Mouse (Mus musculus) MEL (cell line): ENCODE results near the gene Jup. TPM values are rescaled to one million over a fixed set of nuclear protein-coding genes. Genes with fewer than 3 reads are reported as not detected.

Experiments used
- DNase-seq: peaks from one replicate; pipeline ENCODE4 v3.0.0; 2011; ENCODE audit warnings: low read depth, low spot score
- H3K27ac ChIP-seq: 2 replicates; pipeline ENCODE4 v1.5.1; 2012; ENCODE audit warnings: low read depth, mild to moderate bottlenecking, control low read depth, low read length, moderate library complexity; ENCODE audit not compliant: control insufficient read depth
- H3K27me3 ChIP-seq, 2 experiments: fragments of 150-350 bp in 1 of 2; sonication (generic) in 1 of 2; 2 replicates each; pipeline ENCODE4 v1.6.1; 2012; ENCODE audit warnings: low read length in 2 of 2, mild to moderate bottlenecking in 2 of 2, improper control_type of control experiment in 1 of 2, moderate library complexity in 1 of 2; ENCODE audit not compliant: insufficient read depth in 2 of 2, control insufficient read depth in 1 of 2
- H3K36me3 ChIP-seq, 2 experiments: 2 replicates each; pipeline ENCODE4 v1.6.1; 2012 to 2014; ENCODE audit warnings: low read length in 2 of 2, improper control_type of control experiment in 1 of 2, inconsistent platforms in 1 of 2, mild to moderate bottlenecking in 1 of 2; ENCODE audit not compliant: insufficient read depth in 2 of 2, control insufficient read depth in 1 of 2
- H3K4me1 ChIP-seq, 2 experiments: fragments of 150-350 bp in 1 of 2; sonication (generic) in 1 of 2; 2 replicates each; pipeline ENCODE4 v1.6.1; 2012; ENCODE audit warnings: low read length in 2 of 2, improper control_type of control experiment in 1 of 2, mild to moderate bottlenecking in 1 of 2; ENCODE audit not compliant: insufficient read depth in 2 of 2, control insufficient read depth in 1 of 2
- H3K4me3 ChIP-seq, 2 experiments: fragments of 150-350 bp in 1 of 2; sonication (generic) in 1 of 2; 2 replicates each; pipeline ENCODE4 v1.5.1; 2012; ENCODE audit warnings: low read depth in 2 of 2, low read length in 2 of 2, mild to moderate bottlenecking in 2 of 2, moderate library complexity in 2 of 2, control low read depth in 1 of 2, improper control_type of control experiment in 1 of 2; ENCODE audit not compliant: control insufficient read depth in 1 of 2, insufficient read depth in 1 of 2
- H3K79me2 ChIP-seq: 2 replicates; pipeline ENCODE4 v1.6.1; 2012; ENCODE audit warnings: mild to moderate bottlenecking, low read length, moderate library complexity; ENCODE audit not compliant: control insufficient read depth, poor library complexity, insufficient read depth
- H3K9ac ChIP-seq: 2 replicates; pipeline ENCODE4 v1.6.1; 2012; ENCODE audit warnings: low read depth, mild to moderate bottlenecking, control low read depth, low read length, moderate library complexity; ENCODE audit not compliant: control insufficient read depth, poor library complexity, severe bottlenecking
- H3K9me3 ChIP-seq: fragments of 150-350 bp; sonication (generic); replicated peaks from 2 replicates; pipeline ENCODE4 v1.6.1; 2012; ENCODE audit warnings: mild to moderate bottlenecking, low read length, improper control_type of control experiment, moderate library complexity; ENCODE audit not compliant: insufficient read depth
- CHD1 ChIP-seq: IDR thresholded peaks from 2 replicates; pipeline ENCODE4 v1.6.1; 2012; ENCODE audit warnings: low read depth, mild to moderate bottlenecking, inconsistent platforms, low read length, improper control_type of control experiment
- CHD2 ChIP-seq: IDR thresholded peaks from 2 replicates; pipeline ENCODE4 v1.6.1; 2011; ENCODE audit warnings: low read length, improper control_type of control experiment
- ELF1 ChIP-seq: IDR thresholded peaks from 2 replicates; pipeline ENCODE4 v1.6.1; 2014; ENCODE audit warnings: low read depth, mild to moderate bottlenecking, inconsistent platforms, low read length, improper control_type of control experiment, moderate library complexity
- EP300 ChIP-seq, 2 experiments: IDR thresholded peaks; 2 replicates each; pipeline ENCODE4 v1.6.1; 2011; ENCODE audit warnings: improper control_type of control experiment in 2 of 2, low read length in 2 of 2, low read depth in 1 of 2, mild to moderate bottlenecking in 1 of 2
- ETS1 ChIP-seq: IDR thresholded peaks from 2 replicates; pipeline ENCODE4 v1.6.1; 2012; ENCODE audit warnings: low read depth, mild to moderate bottlenecking, inconsistent platforms, low read length, improper control_type of control experiment, moderate library complexity
- GATA1 ChIP-seq: IDR thresholded peaks from 2 replicates; pipeline ENCODE4 v1.6.1; 2011; ENCODE audit warnings: low read depth, low read length, improper control_type of control experiment
- HCFC1 ChIP-seq: IDR thresholded peaks from 2 replicates; pipeline ENCODE4 v1.6.1; 2012; ENCODE audit warnings: low read depth, mild to moderate bottlenecking, inconsistent platforms, low read length, improper control_type of control experiment, moderate library complexity
- KAT2A ChIP-seq: conservative IDR thresholded peaks from 2 replicates; pipeline ENCODE4 v1.6.1; 2012; ENCODE audit warnings: low read depth, low read length, improper control_type of control experiment, inconsistent platforms
- MAFK ChIP-seq: IDR thresholded peaks from 2 replicates; pipeline ENCODE4 v1.6.1; 2011; ENCODE audit warnings: low read depth, mild to moderate bottlenecking, low read length, improper control_type of control experiment, borderline replicate concordance
- MAX ChIP-seq: IDR thresholded peaks from 2 replicates; pipeline ENCODE4 v1.6.1; 2011; ENCODE audit warnings: low read length, improper control_type of control experiment
- MAZ ChIP-seq: IDR thresholded peaks from 2 replicates; pipeline ENCODE4 v1.6.1; 2012; ENCODE audit warnings: low read depth, mild to moderate bottlenecking, inconsistent platforms, low read length, improper control_type of control experiment
- MXI1 ChIP-seq: IDR thresholded peaks from 2 replicates; pipeline ENCODE4 v1.6.1; 2011; ENCODE audit warnings: mild to moderate bottlenecking, low read depth, low read length, improper control_type of control experiment
- MYB ChIP-seq: IDR thresholded peaks from 2 replicates; pipeline ENCODE4 v1.6.1; 2011; ENCODE audit warnings: mild to moderate bottlenecking, low read depth, low read length, improper control_type of control experiment
- MYC ChIP-seq: IDR thresholded peaks from 2 replicates; pipeline ENCODE4 v1.6.1; 2011; ENCODE audit warnings: low read depth, mild to moderate bottlenecking, low read length, improper control_type of control experiment, moderate library complexity
- NELFE ChIP-seq: IDR thresholded peaks from 2 replicates; pipeline ENCODE4 v1.6.1; 2011; ENCODE audit warnings: low read depth, low read length, improper control_type of control experiment
- NRF1 ChIP-seq: IDR thresholded peaks from 2 replicates; pipeline ENCODE4 v1.6.1; 2014; ENCODE audit warnings: low read depth, mild to moderate bottlenecking, inconsistent platforms, low read length, improper control_type of control experiment, moderate library complexity; ENCODE audit not compliant: poor library complexity, insufficient read depth, severe bottlenecking
- POLR2A ChIP-seq, 2 experiments: IDR thresholded peaks; 2 replicates each; pipeline ENCODE4 v1.6.1; 2011 to 2012; ENCODE audit warnings: low read length in 2 of 2, mild to moderate bottlenecking in 2 of 2, control low read depth in 1 of 2, improper control_type of control experiment in 1 of 2, low read depth in 1 of 2, moderate library complexity in 1 of 2; ENCODE audit not compliant: control insufficient read depth in 1 of 2, insufficient read depth in 1 of 2, poor library complexity in 1 of 2
- POLR2AphosphoS5 ChIP-seq: IDR thresholded peaks from 2 replicates; pipeline ENCODE4 v1.6.1; 2012; ENCODE audit warnings: low read depth, borderline replicate concordance, mild to moderate bottlenecking, inconsistent platforms, low read length, moderate library complexity, mixed read lengths
- RCOR1 ChIP-seq: IDR thresholded peaks from 2 replicates; pipeline ENCODE4 v1.6.1; 2012; ENCODE audit warnings: low read depth, mild to moderate bottlenecking, inconsistent platforms, low read length, improper control_type of control experiment
- TAL1 ChIP-seq: IDR thresholded peaks from 2 replicates; pipeline ENCODE4 v1.6.1; 2012; ENCODE audit warnings: mild to moderate bottlenecking, inconsistent platforms, low read length, moderate library complexity, mixed read lengths
- TBP ChIP-seq: IDR thresholded peaks from 2 replicates; pipeline ENCODE4 v1.8.0; 2011; ENCODE audit warnings: low read depth, low read length, improper control_type of control experiment
- TCF12 ChIP-seq: IDR thresholded peaks from 2 replicates; pipeline ENCODE4 v1.6.1; 2014; ENCODE audit warnings: low read depth, mild to moderate bottlenecking, inconsistent platforms, low read length, improper control_type of control experiment, moderate library complexity
- USF1 ChIP-seq: IDR thresholded peaks from 2 replicates; pipeline ENCODE4 v1.6.1; 2014; ENCODE audit warnings: low read depth, mild to moderate bottlenecking, inconsistent platforms, low read length, improper control_type of control experiment, moderate library complexity
- USF2 ChIP-seq, 2 experiments: IDR thresholded peaks; 2 replicates each; pipeline ENCODE4 v1.6.1; 2011 to 2012; ENCODE audit warnings: improper control_type of control experiment in 2 of 2, low read length in 2 of 2, borderline replicate concordance in 1 of 2, inconsistent platforms in 1 of 2, low read depth in 1 of 2, mild to moderate bottlenecking in 1 of 2; ENCODE audit not compliant: insufficient read depth in 1 of 2
- ZC3H11A ChIP-seq: IDR thresholded peaks from 2 replicates; pipeline ENCODE4 v1.6.1; 2012; ENCODE audit warnings: low read depth, mild to moderate bottlenecking, inconsistent platforms, low read length, improper control_type of control experiment
- ZMIZ1 ChIP-seq: IDR thresholded peaks from 2 replicates; pipeline ENCODE4 v1.6.1; 2012; ENCODE audit warnings: low read depth, mild to moderate bottlenecking, inconsistent platforms, low read length, improper control_type of control experiment, moderate library complexity
- ZNF384 ChIP-seq: IDR thresholded peaks from 2 replicates; pipeline ENCODE4 v1.6.1; 2012; ENCODE audit warnings: low read depth, mild to moderate bottlenecking, inconsistent platforms, low read length, improper control_type of control experiment
- polyA plus RNA-seq, 2 experiments: library from polyadenylated mRNA; stranded (reverse) in 1 of 2; unstranded in 1 of 2; fragments of >175 nt in 1 of 2; fragments of >200 nt in 1 of 2; gene quantifications; 2 replicates each; pipeline versions ENCODE4 v1.2.1 to v1.2.4; 2012; ENCODE audit warnings: low replicate concordance in 2 of 2, low read depth in 1 of 2; ENCODE audit not compliant: insufficient read length in 2 of 2, insufficient read depth in 1 of 2, missing spikeins in 1 of 2
- total RNA-seq: library from RNA; depleted of rRNA; stranded (reverse); fragments of 300-350 nt; gene quantifications from 2 replicates; pipeline ENCODE4 v1.2.3, GENCODE M21; 2012

The Jup gene
- total and polyA plus RNA-seq, 3 experiments: 1.0 to 8.5 TPM; not detected in 1

DNA sequence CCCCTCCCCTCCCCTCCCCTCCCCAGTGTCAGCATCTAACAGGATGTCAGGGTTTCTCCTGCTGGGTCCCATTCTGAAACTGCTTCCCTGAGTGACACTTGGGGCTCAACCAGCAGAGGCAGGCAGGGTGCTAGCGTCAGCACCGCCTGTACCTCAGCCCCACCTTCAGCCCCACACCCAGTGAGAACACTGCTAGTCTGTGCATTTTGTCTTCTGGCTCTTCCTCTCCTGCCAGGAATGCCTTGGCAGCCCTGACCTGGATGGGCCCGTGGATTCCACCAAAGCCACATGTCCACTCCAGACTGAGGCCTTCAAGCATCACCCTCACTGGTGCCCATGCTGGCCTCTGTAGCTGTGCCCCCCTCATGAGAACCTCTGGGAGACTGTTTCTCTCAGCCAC lies 12.1 kb upstream of the Jup start (continued):
- no peak for TF ChIP-seq USF1
- no peak for TF ChIP-seq GATA1

DNA sequence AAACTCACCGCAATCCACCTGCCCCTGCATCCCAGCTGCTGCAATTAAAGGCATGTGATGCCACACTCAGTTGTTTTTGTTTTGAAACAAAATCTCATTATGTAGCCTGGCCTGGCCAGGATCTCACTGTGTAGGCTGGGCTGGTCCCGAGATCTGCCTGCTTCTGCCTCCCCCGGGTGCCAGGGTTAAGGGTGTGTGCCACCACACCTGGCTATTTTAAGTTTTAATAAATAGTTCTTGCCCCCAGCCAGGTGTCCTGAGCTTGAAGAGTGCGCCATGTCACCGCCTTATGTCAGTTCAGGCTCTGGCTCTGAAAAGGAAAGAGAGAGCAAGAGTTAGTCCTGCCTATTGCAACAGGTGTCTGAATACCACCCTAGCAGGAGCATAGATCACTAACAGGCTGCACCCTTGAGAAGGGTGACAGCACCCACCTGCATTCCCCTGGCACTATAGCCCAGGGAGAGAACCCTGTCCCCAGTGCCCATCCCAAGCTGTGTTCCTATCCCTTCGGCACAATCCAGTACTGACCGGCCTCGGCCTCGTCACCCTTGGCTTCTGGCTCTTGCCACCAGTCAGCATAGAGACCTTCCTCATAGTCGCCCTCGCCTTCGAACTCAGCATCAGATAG lies 11.4 kb upstream of the Jup start:
- Histone ChIP-seq H3K9ac (no peak overlapping the region), H3K4me3 (no peak overlapping the region), H3K27ac (no peak overlapping the region), H3K9me3 (no peaks in the 10 kb centered on the region), H3K27me3 (no peaks in the 10 kb centered on the region; a peak in 1 of 4 replicates), H3K79me2 (no peaks in the 10 kb centered on the region), H3K36me3 (no peaks in the 10 kb centered on the region), H3K4me1 (no peaks in the 10 kb centered on the region)
- DNase-seq: no peak
- TF ChIP-seq USF2 (IDR thresholded peaks at IDR 0.05; ENCODE audit: borderline replicate concordance in 1 of 2, insufficient read depth in 1 of 2, low read depth in 1 of 2, low read length in 2 of 2) (no peak), CHD2 (no peak), TBP (no peak), ELF1 (no peak), POLR2AphosphoS5 (no peak), USF1 (no peak), ZMIZ1 (no peak), TCF12 (no peak), MYB (no peak), ZNF384 (no peak), EP300 (IDR thresholded peaks at IDR 0.05; ENCODE audit: low read depth in 1 of 2, low read length in 2 of 2) (no peak), TAL1 (no peak), MYC (no peak)

GRCm38 (mm10) chr11:100408076-100408834 lies 10.7 kb upstream of the Jup start:
- Histone ChIP-seq H3K4me3 (no peak overlapping the region), H3K36me3 (no peaks in the 10 kb centered on the region), H3K9ac (no peak overlapping the region), H3K27ac (no peak overlapping the region), H3K27me3 (no peaks in the 10 kb centered on the region; a peak in 1 of 4 replicates), H3K4me1 (no peaks in the 10 kb centered on the region), H3K9me3 (no peaks in the 10 kb centered on the region), H3K79me2 (no peaks in the 10 kb centered on the region)
- DNase-seq: peak; percentile 82
- no peak for TF ChIP-seq CHD2
- TF ChIP-seq MXI1: 0 out of 2 replicates have a peak, but pooled peaks have one; percentile 15
- no peak for TF ChIP-seq POLR2AphosphoS5
- no peak for TF ChIP-seq MYC
- TF ChIP-seq KAT2A: no peak
- TF ChIP-seq RCOR1: no peak
- TF ChIP-seq MAX: no peak
- TF ChIP-seq CHD1: no peak
- TF ChIP-seq ZNF384: no peak
- TF ChIP-seq MYB: no peak
- no peak for TF ChIP-seq MAFK
- 0 out of 2 replicates have a peak, but pooled peaks have one; percentile 48 for TF ChIP-seq MAZ
- TF ChIP-seq HCFC1: no peak
- TF ChIP-seq USF2 (IDR thresholded peaks at IDR 0.05; ENCODE audit: borderline replicate concordance in 1 of 2, insufficient read depth in 1 of 2, low read depth in 1 of 2, low read length in 2 of 2): no peak
- no peak for TF ChIP-seq GATA1
- TF ChIP-seq USF1: no peak
- TF ChIP-seq ETS1: no peak
- no peak for TF ChIP-seq NELFE
- TF ChIP-seq EP300 (IDR thresholded peaks at IDR 0.05; ENCODE audit: low read depth in 1 of 2, low read length in 2 of 2): no peak
- no peak for TF ChIP-seq NRF1
- TF ChIP-seq POLR2A (IDR thresholded peaks at IDR 0.05; ENCODE audit: control insufficient read depth in 1 of 2, insufficient read depth in 1 of 2, low read depth in 1 of 2, low read length in 2 of 2, poor library complexity in 1 of 2): no peak
- TF ChIP-seq ZC3H11A: peak; percentile 86
- TF ChIP-seq TBP: no peak
